Mouse (Mus musculus) cortical plate, adult 2 months (tissue): ENCODE results near the gene Ascc3. TPM values are rescaled to one million over a fixed set of nuclear protein-coding genes. Genes with fewer than 3 reads are reported as not detected.

Experiments
- H3K27ac ChIP-seq: fragments of 200-500 bp; 2 replicates; pipeline ENCODE4 v1.5.1; 2012; ENCODE audit warnings: low read length, control low read depth, inconsistent platforms; ENCODE audit not compliant: insufficient read depth
- H3K4me1 ChIP-seq: fragments of 200-500 bp; 2 replicates; pipeline ENCODE4 v1.6.1; 2011; ENCODE audit warnings: low read length; ENCODE audit not compliant: control insufficient read depth, insufficient read depth
- H3K4me3 ChIP-seq: fragments of 200-500 bp; 2 replicates; pipeline ENCODE4 v1.5.1; 2011; ENCODE audit warnings: mild to moderate bottlenecking, low read length, control low read depth; ENCODE audit not compliant: insufficient read depth
- CTCF ChIP-seq: fragments of 200-500 bp; IDR thresholded peaks from 2 replicates; pipeline ENCODE4 v1.5.1; 2011; ENCODE audit warnings: mild to moderate bottlenecking, control low read depth, low read length; ENCODE audit not compliant: insufficient read depth; ENCODE audit errors: extremely low read depth
- POLR2A ChIP-seq: fragments of 200-500 bp; IDR thresholded peaks from 2 replicates; pipeline ENCODE4 v1.6.1; 2011; ENCODE audit warnings: mild to moderate bottlenecking, low read length, control low read depth; ENCODE audit not compliant: insufficient read depth; ENCODE audit errors: extremely low read depth
- polyA plus RNA-seq: library from polyadenylated mRNA; depleted of rRNA; stranded (reverse); fragments of >200 nt; gene quantifications from 2 replicates; pipeline ENCODE4 v1.2.3, GENCODE M21; 2012

The Ascc3 gene
- polyA plus RNA-seq, 1 experiment: 15.0 TPM

GRCm38 (mm10) chr10:50653551-50653950 lies 61.1 kb downstream of the Ascc3 start:
- Histone ChIP-seq H3K27ac (no peak overlapping the region), H3K4me3 (no peak overlapping the region), H3K4me1 (no peaks in the 10 kb centered on the region)
- TF ChIP-seq POLR2A: no peak
- no peak for TF ChIP-seq CTCF

- Histone ChIP-seq H3K27ac (no peak overlapping the region), H3K4me3 (no peak overlapping the region), H3K4me1 (no peaks in the 10 kb centered on the region)
- TF ChIP-seq CTCF (peak; percentile 23; the same call in 1 of the 2 replicates), POLR2A (no peak)
Measured at GRCm38 (mm10) chr10:50657352-50657751, 64.9 kb downstream of the Ascc3 start.

- H3K4me1 ChIP-seq: no peaks in the 10 kb centered on the region
- H3K4me3 ChIP-seq: no peak overlapping the region
- no peak overlapping the region for H3K27ac ChIP-seq
- no peak for TF ChIP-seq CTCF
Measured at GRCm38 (mm10) chr10:50671517-50671916, 79.0 kb downstream of the Ascc3 start.

- no peak overlapping the region for H3K27ac ChIP-seq
- H3K4me1 ChIP-seq: no peaks in the 10 kb centered on the region
- no peak overlapping the region for H3K4me3 ChIP-seq
- TF ChIP-seq CTCF (no peak), POLR2A (no peak)
Measured at GRCm38 (mm10) chr10:50690324-50690723, 97.9 kb downstream of the Ascc3 start.

- no peaks in the 10 kb centered on the region for H3K4me1 ChIP-seq
- no peak overlapping the region for H3K4me3 ChIP-seq
- TF ChIP-seq POLR2A: no peak
- TF ChIP-seq CTCF: no peak
- no peak overlapping the region for H3K27ac ChIP-seq
Measured at GRCm38 (mm10) chr10:50698836-50699433, 106.5 kb downstream of the Ascc3 start.

GRCm38 (mm10) chr10:50701736-50702135 lies 109.3 kb downstream of the Ascc3 start:
- H3K27ac ChIP-seq: no peak overlapping the region
- H3K4me3 ChIP-seq: no peak overlapping the region
- TF ChIP-seq POLR2A: no peak
- TF ChIP-seq CTCF: no peak
- H3K4me1 ChIP-seq: no peaks in the 10 kb centered on the region; the same call in 1 of the 2 replicates

- Histone ChIP-seq H3K4me1 (no peaks in the 10 kb centered on the region; the same call in 1 of the 2 replicates), H3K27ac (no peak overlapping the region), H3K4me3 (no peak overlapping the region)
- TF ChIP-seq POLR2A: no peak
- no peak for TF ChIP-seq CTCF
Measured at GRCm38 (mm10) chr10:50702361-50702760, 109.9 kb downstream of the Ascc3 start.

- TF ChIP-seq CTCF (peak; percentile 21; the same call in 1 of the 2 replicates), POLR2A (no peak)
- Histone ChIP-seq H3K27ac (no peak overlapping the region), H3K4me3 (no peak overlapping the region), H3K4me1 (no peaks in the 10 kb centered on the region; the same call in 1 of the 2 replicates)
Measured at GRCm38 (mm10) chr10:50704202-50704601, 111.7 kb downstream of the Ascc3 start.

- TF ChIP-seq CTCF: no peak
- no peak for TF ChIP-seq POLR2A
- no peaks in the 10 kb centered on the region; the same call in 1 of the 2 replicates for H3K4me1 ChIP-seq
- no peak overlapping the region for H3K27ac ChIP-seq
- no peak overlapping the region for H3K4me3 ChIP-seq
Measured at GRCm38 (mm10) chr10:50704898-50705297, 112.4 kb downstream of the Ascc3 start.

- H3K27ac ChIP-seq: no peak overlapping the region
- H3K4me1 ChIP-seq: no peaks in the 10 kb centered on the region
- no peak for TF ChIP-seq POLR2A
- TF ChIP-seq CTCF: no peak
- no peak overlapping the region for H3K4me3 ChIP-seq
Measured at GRCm38 (mm10) chr10:50711286-50711685, 118.8 kb downstream of the Ascc3 start.
